Mouse (Mus musculus): ENCODE data around the gene Aamp.
A peak's percentile ranks its signal among the peaks of the same experiment; 100 is the strongest.

Aamp gene

DNA sequence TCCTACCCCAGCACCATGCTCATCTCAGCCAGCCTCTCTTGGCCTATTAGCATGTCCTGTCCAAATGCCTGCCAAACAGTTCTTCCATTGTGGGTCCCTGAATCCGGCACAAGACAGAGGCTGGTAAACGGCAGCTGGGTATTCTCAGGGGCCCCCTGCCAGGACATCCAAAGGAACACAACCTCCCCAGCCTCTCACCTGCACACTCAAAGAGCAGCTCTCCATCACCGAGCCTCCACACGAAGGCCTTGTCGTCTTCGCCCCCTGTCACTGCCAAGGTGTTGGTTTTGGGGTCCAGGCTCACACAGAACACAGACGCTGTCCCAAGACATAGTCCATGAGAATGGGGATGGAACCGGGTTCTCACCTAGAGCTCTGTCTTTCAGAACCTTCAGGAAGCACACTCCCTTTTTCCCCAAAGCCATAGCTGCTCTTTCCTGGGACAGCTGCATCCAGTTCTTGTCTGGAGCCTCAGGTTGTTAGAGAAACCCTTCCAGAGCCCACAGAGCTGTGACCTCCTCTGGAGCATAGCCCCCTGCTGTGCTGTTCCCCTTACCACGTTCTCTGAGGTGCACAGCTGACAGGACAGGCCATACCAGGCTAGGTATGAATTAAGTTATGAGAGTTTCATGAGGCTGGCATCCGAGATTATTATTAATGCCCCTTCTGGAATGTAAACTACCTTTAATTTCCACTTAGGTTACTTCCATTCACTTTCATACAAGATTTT is 1.5 kb downstream of the Aamp start:
- no peak for DNase-seq (ENCODE audit: low read depth, low spot score)

DNA sequence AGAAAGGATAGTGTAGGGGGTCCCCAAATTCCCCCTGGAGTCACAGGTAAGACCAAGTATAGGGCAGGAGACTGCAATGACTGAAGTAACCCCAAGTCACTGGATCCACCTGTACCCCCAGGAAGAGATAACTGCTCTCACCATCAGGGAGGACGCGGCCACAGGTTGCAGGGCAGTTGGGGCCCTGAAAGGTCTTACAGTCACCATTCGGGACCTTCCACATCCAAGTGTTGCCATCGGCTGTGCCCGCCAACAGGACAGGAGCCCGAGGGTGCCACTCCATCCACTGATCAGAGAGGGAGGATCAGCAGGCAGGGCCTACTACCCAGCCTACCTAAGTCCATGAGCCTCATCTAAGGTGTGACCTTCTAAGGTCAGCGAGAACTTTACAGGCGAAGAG is 2.7 kb downstream of the Aamp start:
- no peak for DNase-seq (ENCODE audit: low read depth, low spot score)

DNA sequence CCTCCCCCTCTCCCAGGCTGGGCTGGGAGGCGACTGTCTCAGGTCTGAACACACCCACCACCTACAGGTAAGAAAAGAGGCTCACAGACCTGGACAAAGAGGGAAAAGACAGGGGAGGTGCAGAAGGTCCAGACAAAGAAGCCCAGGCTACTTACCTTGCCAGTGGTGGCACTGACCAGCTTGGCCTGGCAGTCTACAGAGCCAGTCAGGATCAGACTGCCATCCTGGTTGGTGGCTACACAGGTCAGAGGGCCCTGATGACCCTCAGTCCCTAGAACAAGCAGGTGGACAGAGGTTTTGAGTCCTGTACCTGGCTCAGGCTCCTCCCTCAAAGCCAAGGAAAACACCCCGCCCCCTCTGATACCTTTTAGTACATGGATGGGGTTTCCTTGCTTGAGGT is 3.2 kb downstream of the Aamp start:
- DNase-seq (ENCODE audit: low read depth, low spot score), result no peak

DNA sequence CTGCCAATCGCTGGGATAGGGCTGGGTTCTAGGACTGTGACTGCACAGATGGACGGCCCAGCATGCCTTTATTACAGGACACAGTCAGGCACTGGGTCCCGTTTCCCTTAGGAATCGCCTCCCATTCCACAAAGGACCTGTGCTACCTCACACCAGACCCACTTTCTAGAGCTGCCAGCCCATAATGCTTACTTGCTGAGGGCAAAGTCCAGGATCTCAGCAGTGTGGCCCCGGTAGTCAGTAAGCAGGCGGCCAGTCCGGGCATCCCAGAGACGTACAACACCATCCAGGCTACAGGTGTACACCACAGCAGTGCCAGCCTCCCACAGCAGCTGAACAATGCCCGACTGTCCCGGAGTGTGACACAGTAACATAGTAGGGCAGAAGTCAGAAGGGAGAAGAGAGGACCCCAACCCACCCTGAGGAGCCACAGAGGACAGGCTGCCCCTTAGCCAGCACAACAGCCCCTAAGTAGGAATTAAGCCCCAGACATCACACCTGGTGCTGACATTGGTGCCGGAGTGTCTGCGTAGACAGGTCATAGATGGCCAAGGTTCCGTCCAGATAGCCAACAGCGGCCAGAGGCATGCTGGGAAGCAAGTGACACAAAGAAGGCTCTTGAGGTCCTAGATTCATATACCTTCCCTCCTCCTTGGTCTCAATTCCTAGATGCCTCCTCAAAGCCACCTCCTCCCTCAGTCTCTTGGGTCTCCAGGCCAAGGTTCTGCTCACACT is 3.8 kb downstream of the Aamp start:
- no peak for DNase-seq (ENCODE audit: low read depth, low spot score)

GRCm38 (mm10) chr1:74278988-74279387 is 5.5 kb downstream of the Aamp start:
- no peak for DNase-seq (ENCODE audit: low read depth, low spot score)

DNA sequence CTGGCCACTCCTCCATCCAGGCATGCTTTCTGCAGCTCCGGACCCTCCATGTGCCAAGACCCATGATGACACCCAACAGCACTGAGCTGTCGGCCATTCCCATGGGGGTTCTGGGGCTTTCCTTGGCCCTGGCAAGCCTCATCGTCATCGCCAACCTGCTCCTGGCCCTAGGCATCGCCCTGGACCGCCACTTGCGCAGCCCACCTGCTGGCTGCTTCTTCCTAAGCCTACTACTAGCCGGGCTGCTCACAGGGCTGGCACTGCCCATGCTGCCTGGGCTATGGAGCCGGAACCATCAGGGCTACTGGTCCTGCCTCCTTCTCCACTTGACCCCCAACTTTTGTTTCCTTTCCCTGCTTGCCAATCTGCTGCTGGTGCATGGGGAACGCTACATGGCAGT is 6.0 kb downstream of the Aamp start, which contains the start of gene Gpbar1:
Gpbar1 (plus strand) TSS at position 13 of the 400 bp plus-strand sequence.
- DNase-seq (ENCODE audit: low read depth, low spot score), result no peak

GRCm38 (mm10) chr1:74277883-74278537 is 6.5 kb downstream of the Aamp start:
- no peak for DNase-seq (ENCODE audit: low read depth, low spot score)

DNA sequence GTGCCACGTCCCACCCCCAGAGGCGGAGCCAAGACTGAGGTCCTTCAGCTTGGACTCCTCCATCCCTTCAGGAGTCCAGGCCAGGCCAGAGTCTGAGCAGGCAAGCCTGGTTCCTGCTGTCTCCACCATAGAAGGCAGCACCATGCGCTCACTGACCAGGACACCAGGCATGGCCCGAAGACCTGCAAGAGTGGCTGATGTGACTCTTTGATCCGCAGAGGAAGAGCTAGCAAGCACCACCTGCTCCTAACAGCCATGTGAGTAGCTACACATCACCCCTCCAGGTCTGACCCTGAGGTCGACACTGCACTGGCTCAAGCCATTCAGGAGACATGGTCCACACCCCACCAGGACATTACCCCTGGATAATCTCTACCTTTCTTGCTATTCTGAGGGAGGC is 7.5 kb downstream of the Aamp start:
- DNase-seq (ENCODE audit: low read depth, low spot score), result no peak

DNA sequence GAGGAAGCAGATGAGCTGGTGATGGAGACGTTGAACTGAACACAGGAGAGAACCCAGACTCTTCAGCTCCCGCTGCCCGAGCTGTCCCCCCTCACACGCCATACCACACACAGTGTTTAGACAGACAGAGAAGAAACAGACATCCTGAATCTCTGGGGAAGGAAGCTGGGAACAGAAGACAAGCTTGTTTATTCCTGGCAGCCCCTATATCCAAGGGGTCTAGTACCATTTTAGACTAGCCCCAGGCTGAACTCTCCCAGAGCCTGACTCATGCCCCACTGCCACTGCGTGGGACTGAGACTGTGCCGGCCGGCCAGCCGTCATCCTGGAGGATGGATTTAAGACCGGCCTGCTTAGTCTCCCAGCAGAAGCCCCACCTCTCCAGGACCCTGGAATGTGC is 9.5 kb downstream of the Aamp start:
- DNase-seq (ENCODE audit: low read depth, low spot score), result no peak

DNA sequence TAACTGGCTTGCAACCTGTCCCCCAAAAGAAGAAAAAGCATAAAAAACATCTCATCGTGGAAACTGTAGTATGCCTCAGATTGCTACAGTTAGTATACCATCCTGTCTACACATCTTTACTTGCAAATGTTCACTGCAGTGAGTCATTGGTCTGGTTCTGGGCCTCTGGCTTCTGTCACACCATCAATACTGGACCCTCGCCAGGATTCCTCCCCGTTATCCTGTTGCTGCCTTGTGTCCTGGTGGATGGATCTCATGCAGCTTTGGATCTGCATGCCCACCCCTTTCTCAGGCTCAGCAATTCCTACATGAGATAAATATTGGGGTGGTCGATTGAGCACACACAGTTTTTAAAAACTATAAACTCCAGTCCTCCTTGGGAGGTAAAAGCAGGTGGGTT is 12.9 kb downstream of the Aamp start:
- DNase-seq (ENCODE audit: low read depth, low spot score), result no peak

- DNase-seq (ENCODE audit: low read depth, low spot score), result peak; percentile 56
These were observed 15.8 kb downstream of the Aamp start for GRCm38 (mm10) chr1:74268750-74269149.

- no peak for DNase-seq (ENCODE audit: low read depth, low spot score)
These were observed 22.0 kb downstream of the Aamp start for GRCm38 (mm10) chr1:74262510-74262909.

DNA sequence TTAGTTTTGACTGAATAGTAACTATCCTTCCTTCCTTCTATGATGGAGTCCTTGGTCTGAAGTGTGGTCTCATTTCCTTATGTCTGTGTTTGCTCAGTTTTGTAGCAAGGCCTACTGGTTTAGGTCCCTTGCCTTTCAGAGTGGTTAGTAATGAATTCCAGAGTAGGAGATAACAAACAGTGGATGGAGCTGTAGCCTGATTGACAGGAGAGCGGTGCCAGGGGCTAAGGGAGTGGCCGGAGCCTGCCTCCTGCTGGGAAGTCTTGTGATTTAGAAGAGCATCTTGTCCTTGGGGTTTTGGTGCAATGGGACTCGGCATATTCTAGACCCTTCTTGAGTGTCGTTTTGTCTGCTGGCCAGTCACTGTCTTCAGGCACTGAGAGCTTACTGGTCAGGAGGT is 27.8 kb downstream of the Aamp start:
- no peak for DNase-seq (ENCODE audit: low read depth, low spot score)

- no peak for DNase-seq (ENCODE audit: low read depth, low spot score)
These were observed 28.7 kb downstream of the Aamp start for GRCm38 (mm10) chr1:74255704-74256345.

- peak; percentile 68 for DNase-seq (ENCODE audit: low read depth, low spot score)
These were observed 34.4 kb downstream of the Aamp start for GRCm38 (mm10) chr1:74250096-74250495.

DNA sequence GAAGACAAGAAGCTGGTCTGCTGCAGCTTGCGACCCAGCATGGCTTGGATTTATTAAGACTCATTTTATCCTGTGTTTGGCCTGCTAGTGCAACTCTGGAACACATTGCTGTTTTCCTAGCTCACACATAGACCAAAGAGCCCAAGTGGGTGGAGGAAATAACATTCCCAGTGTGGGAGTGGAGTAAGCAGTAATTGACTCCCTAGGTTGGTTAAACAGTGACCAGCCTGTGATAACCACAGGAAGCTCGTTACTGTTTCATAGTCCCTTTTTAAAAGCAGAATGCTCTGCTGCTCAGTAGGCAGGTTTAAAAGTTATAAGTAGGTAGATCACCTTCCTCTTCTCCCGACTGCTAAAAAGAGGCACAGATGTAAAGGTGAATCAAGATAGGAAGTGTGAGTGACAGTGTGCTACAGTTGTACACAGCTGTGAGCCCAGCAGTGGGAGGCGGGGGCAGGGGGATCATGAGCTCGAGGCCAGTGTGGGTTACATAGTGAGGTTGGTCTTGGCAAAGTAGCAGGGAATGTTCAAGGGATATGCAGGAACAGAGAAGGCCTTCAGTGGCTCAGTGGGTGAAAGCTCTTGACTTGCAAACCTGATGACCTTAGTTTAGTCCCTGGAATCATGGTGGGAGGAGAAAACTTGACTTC is 35.1 kb downstream of the Aamp start:
- peak; percentile 70 for DNase-seq (ENCODE audit: low read depth, low spot score)

- DNase-seq (ENCODE audit: low read depth, low spot score), result peak; percentile 85
These were observed 35.7 kb downstream of the Aamp start for GRCm38 (mm10) chr1:74248799-74249198.

GRCm38 (mm10) chr1:74245525-74245924 is 39.0 kb downstream of the Aamp start:
- peak; percentile 51 for DNase-seq (ENCODE audit: low read depth, low spot score)

- DNase-seq (ENCODE audit: low read depth, low spot score), result no peak
These were observed 43.7 kb downstream of the Aamp start for GRCm38 (mm10) chr1:74240832-74241231.

GRCm38 (mm10) chr1:74240311-74240710 is 44.2 kb downstream of the Aamp start:
- DNase-seq (ENCODE audit: low read depth, low spot score), result no peak

- peak; percentile 56 for DNase-seq (ENCODE audit: low read depth, low spot score)
These were observed 44.9 kb downstream of the Aamp start for GRCm38 (mm10) chr1:74239618-74240017.

DNA sequence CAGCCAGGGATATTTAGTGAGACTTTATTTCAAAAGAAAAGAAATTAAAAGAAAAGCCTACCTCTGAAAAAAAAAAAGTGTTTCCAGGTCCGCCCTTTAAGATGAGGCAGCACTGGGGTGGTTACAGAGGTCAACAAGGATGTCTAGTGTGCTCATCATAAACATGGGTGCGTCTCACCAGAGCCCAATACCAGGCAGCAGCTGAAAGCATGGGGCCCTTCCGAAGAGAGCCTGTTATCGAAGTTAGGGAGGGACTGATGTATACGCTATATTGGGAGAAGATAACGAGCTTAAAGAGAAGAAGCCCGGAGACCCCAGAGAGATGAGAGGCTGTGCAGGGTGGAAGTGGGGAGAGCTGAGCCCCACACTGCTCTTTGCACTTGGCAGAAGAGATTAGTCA is 45.4 kb downstream of the Aamp start:
- peak; percentile 53 for DNase-seq (ENCODE audit: low read depth, low spot score)
